Mouse (Mus musculus): ENCODE data around the gene Itga9. TPM values are rescaled to one million over a fixed set of nuclear protein-coding genes. Genes with fewer than 3 reads are reported as not detected.
A peak's percentile ranks its signal among the peaks of the same experiment; 100 is the strongest.

The Itga9 gene
- total RNA-seq, 2 experiments from 2014 or later: 6.9 to 8.2 TPM

DNA sequence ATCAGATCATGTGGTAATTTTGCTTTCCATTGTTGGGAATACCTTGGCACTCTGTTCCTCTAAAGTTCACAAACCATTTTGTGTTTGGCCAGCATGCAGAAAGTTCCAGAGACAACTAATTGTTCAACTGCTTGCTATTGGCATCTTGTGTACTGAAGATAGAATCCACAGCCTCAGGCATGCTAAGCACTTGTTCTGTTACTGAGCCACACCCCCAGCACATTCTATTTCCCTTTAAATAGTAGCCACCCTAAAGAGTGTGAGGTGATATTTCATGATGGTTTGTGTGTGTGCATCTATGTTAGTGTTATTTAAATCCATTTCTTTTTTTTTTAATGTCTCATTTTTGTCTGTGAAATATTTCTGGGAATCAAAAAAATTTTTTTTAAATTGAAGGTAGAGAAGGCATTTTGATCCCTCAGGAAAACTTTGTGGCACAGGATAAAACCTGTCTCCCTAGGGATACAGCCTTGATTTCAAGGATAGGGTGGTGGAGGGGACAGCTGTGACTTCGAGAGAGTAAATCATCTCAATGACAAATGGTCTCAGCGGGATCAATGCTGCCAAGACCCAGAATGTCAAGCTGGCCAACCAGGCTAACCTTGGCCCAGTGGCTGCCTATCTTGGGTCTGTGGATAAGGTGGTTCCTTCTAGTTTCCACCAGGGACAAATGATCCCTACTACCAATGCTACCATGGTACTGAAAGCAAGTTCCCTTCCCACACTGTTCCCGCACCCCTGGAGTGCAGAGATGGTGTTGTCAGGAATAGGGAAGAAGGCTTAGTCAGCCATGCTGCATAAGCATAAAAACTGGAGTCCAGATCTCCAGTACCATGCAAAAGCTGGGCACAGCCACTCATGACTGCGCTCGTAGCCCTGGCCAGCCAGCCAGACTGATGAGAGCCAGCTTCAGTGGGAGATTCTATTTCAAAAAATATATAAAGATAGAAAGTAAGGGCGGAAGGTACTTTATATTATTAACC lies 25.6 kb downstream of the Itga9 start:
- no peak for DNase-seq (ENCODE audit: extremely low spot score in 1 of 2, low spot score in 2 of 2)
- intact Hi-C loops (cut with DNase I): no loop called here

- intact Hi-C loops (cut with DNase I): no loop called here
- DNase-seq (ENCODE audit: extremely low spot score in 1 of 2, low spot score in 2 of 2): no peak
Measured at GRCm38 (mm10) chr9:118632758-118633143, 26.3 kb downstream of the Itga9 start.

- intact Hi-C loops (cut with DNase I): no loop called here
- no peak for DNase-seq (ENCODE audit: extremely low spot score in 1 of 2, low spot score in 2 of 2)
Measured at GRCm38 (mm10) chr9:118638642-118639210, 32.2 kb downstream of the Itga9 start.

- intact Hi-C loops (cut with DNase I): no loop called here
- no peak for DNase-seq (ENCODE audit: extremely low spot score in 1 of 2, low spot score in 2 of 2)
Measured at GRCm38 (mm10) chr9:118645698-118646355, 39.3 kb downstream of the Itga9 start.

- no peak for DNase-seq (ENCODE audit: extremely low spot score in 1 of 2, low spot score in 2 of 2)
- intact Hi-C loops (cut with DNase I): no loop called here
Measured at GRCm38 (mm10) chr9:118647495-118647894, 41.0 kb downstream of the Itga9 start.

GRCm38 (mm10) chr9:118650976-118651375 lies 44.5 kb downstream of the Itga9 start:
- intact Hi-C loops (cut with DNase I): no loop called here
- no peak for DNase-seq (ENCODE audit: extremely low spot score in 1 of 2, low spot score in 2 of 2)

DNA sequence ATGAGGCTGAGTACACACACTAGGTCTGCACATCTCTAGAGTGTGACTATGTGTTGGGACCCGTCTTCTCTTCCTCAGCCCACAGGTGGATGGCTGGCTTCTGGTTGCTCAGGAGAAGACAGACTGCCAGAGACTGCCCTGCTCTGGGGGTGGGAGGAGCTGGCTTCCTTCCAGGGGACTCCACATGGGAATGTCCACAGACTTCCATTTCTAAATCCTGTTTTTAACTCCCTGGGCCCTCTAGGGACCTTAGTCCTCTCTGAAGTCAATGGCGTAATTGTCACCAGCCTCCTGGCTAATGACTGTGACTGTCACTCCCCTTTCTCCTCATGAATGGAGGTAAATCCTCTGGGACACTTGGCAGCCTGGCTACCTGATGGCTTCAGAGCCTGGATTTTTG lies 45.4 kb downstream of the Itga9 start:
- intact Hi-C loops (cut with DNase I): no loop called here
- peak in 1 of 2 experiments; percentile 63 for DNase-seq (ENCODE audit: extremely low spot score in 1 of 2, low spot score in 2 of 2)

DNA sequence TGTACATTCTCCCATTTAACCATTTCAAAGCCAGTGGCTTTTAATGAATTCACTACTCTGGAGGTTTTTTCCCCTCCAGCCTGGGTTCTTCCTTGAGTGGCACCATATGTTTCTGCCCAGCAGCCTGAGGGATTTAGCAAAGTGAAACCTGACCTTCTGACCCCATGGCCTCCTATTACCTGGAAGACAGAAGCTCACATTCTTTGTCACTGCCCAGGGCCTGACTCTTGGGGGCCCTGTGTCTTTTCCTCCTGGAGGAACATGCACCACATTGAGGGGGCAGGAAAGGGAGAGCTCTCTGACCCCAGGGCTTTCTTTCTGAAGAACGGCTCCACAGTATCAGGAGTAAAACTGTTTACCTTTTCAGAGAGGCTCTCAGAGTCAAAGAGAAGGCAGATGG lies 46.9 kb downstream of the Itga9 start:
- intact Hi-C loops (cut with DNase I): no loop called here
- no peak for DNase-seq (ENCODE audit: extremely low spot score in 1 of 2, low spot score in 2 of 2)

- DNase-seq (ENCODE audit: extremely low spot score in 1 of 2, low spot score in 2 of 2): peak in 1 of 2 experiments; percentile 46
Measured at GRCm38 (mm10) chr9:118654969-118655368, 48.5 kb downstream of the Itga9 start.

GRCm38 (mm10) chr9:118655726-118656125 lies 49.2 kb downstream of the Itga9 start:
- no peak for DNase-seq (ENCODE audit: extremely low spot score in 1 of 2, low spot score in 2 of 2)
- intact Hi-C loops (cut with DNase I): no loop called here

More at GRCm38 (mm10) chr9:118654969-118655368, 48.5 kb downstream of the Itga9 start:
- intact Hi-C loops (cut with DNase I): no loop called here

GRCm38 (mm10) chr9:118658159-118658558 lies 51.7 kb downstream of the Itga9 start:
- DNase-seq (ENCODE audit: extremely low spot score in 1 of 2, low spot score in 2 of 2): peak in 1 of 2 experiments; percentile 38
- intact Hi-C loops (cut with DNase I): no loop called here

- DNase-seq (ENCODE audit: extremely low spot score in 1 of 2, low spot score in 2 of 2): no peak
- intact Hi-C loops (cut with DNase I): no loop called here
Measured at GRCm38 (mm10) chr9:118659809-118660208, 53.3 kb downstream of the Itga9 start.

DNA sequence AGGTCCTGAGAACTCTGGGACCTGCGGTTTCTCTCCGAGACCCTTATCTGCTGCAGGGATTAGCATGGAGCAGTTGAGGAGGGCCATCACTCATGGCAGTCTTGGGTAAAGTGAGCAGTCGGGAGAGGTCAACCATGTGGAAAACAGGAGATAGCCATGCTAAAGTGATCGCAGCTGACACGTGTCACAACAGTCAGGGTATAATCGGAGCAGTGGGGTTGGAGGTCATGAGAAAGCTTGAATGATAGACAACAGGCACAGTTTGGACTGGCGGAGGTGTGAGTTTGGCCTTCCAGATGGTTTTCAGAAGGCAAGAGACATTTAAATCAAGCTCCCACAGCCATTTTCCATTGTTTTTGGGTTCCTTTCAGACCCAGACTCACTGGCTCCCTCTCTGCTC lies 53.8 kb downstream of the Itga9 start:
- no peak for DNase-seq (ENCODE audit: extremely low spot score in 1 of 2, low spot score in 2 of 2)
- intact Hi-C loops (cut with DNase I): no loop called here

GRCm38 (mm10) chr9:118662026-118662425 lies 55.5 kb downstream of the Itga9 start:
- intact Hi-C loops (cut with DNase I): no loop called here
- no peak for DNase-seq (ENCODE audit: extremely low spot score in 1 of 2, low spot score in 2 of 2)

- no peak for DNase-seq (ENCODE audit: extremely low spot score in 1 of 2, low spot score in 2 of 2)
- intact Hi-C loops (cut with DNase I): no loop called here
Measured at GRCm38 (mm10) chr9:118662476-118662875, 56.0 kb downstream of the Itga9 start.

DNA sequence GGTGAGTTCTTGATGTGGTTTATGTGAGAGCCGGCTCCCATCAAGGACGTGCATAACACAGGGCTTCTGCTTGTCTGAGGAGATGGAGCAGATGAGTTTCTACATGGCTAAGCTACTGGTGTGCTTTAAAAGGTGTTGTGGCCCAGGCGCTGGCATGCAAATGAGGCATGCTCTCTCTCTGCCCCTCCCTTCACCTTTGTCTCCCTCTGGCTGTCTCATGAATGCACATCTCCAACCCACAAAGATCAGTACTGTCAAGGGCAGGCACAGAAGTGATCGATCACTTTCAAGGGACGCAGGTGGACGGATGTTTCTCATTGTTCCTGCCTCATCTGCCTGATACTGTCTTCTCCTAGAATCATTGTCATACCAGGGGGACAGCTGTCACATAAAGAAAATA lies 57.4 kb downstream of the Itga9 start:
- no peak for DNase-seq (ENCODE audit: extremely low spot score in 1 of 2, low spot score in 2 of 2)
- intact Hi-C loops (cut with DNase I): no loop called here

- no peak for DNase-seq (ENCODE audit: extremely low spot score in 1 of 2, low spot score in 2 of 2)
- intact Hi-C loops (cut with DNase I): no loop called here
Measured at GRCm38 (mm10) chr9:118666069-118666468, 59.6 kb downstream of the Itga9 start.

DNA sequence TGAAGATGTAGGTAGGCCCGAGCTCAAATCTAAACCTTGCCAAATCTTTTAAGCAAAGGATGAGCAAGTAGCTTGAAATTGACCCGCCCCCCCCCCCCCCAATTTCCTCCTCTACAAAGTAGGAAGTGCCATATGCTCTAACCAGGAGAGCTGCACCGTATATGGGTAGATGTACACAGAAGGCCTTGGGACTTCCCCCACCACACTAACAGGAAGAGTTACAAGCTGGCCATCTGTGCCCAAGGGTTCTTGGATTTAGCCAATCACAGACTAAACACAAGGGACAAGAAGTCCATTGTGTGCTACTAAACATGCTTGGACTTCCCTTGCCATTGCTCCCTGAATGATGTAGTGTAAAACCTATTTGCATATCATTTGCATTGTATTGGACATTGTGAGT lies 63.2 kb downstream of the Itga9 start:
- DNase-seq (ENCODE audit: extremely low spot score in 1 of 2, low spot score in 2 of 2): no peak

GRCm38 (mm10) chr9:118674277-118674676 lies 67.8 kb downstream of the Itga9 start:
- intact Hi-C loops (cut with DNase I): no loop called here
- peak in 1 of 2 experiments; percentile 27 for DNase-seq (ENCODE audit: extremely low spot score in 1 of 2, low spot score in 2 of 2)

More for the DNA sequence above, 63.2 kb downstream of the Itga9 start:
- intact Hi-C loops (cut with DNase I): no loop called here

- intact Hi-C loops (cut with DNase I): no loop called here
- peak in 1 of 2 experiments; percentile 51 for DNase-seq (ENCODE audit: extremely low spot score in 1 of 2, low spot score in 2 of 2)
Measured at GRCm38 (mm10) chr9:118674761-118675160, 68.3 kb downstream of the Itga9 start.

All from left cerebral cortex, postnatal 10 days (tissue).